Mouse (Mus musculus): ENCODE measurements around the gene Tmco4. TPM values are rescaled to one million over a fixed set of nuclear protein-coding genes. Genes with fewer than 3 reads are reported as not detected.
A peak's percentile ranks its signal among the peaks of the same experiment; 100 is the strongest.

Tmco4 gene
- total RNA-seq (2015; ENCODE audit: low replicate concordance) (0.19 and 0.42 TPM in 2 replicates), total RNA-seq (2017; ENCODE audit: low replicate concordance) (1.4 and 2.5 TPM in 2 replicates)

GRCm38 (mm10) chr4:138972827-138973718, at the start of gene Tmco4:
Gene Tmco4, plus strand, starts transcription at chr4:138972888.
- peak; percentile 73 for ATAC-seq (replicated peaks; ENCODE audit: low FRiP score, poor library complexity, severe bottlenecking)

- ATAC-seq (replicated peaks; ENCODE audit: low FRiP score, poor library complexity, severe bottlenecking): no peak
Measured at GRCm38 (mm10) chr4:138925561-138925960, 47.1 kb upstream of the Tmco4 start.

- ATAC-seq (replicated peaks; ENCODE audit: low FRiP score, poor library complexity, severe bottlenecking): no peak
Measured at GRCm38 (mm10) chr4:138933862-138934261, 38.8 kb upstream of the Tmco4 start.

GRCm38 (mm10) chr4:138934456-138935145, 38.1 kb upstream of the Tmco4 start:
- ATAC-seq (replicated peaks; ENCODE audit: low FRiP score, poor library complexity, severe bottlenecking): no peak

GRCm38 (mm10) chr4:138938495-138939269, 34.0 kb upstream of the Tmco4 start:
- no peak for ATAC-seq (replicated peaks; ENCODE audit: low FRiP score, poor library complexity, severe bottlenecking)

- ATAC-seq (replicated peaks; ENCODE audit: low FRiP score, poor library complexity, severe bottlenecking): no peak
Measured at GRCm38 (mm10) chr4:138939481-138939880, 33.2 kb upstream of the Tmco4 start.

- no peak for ATAC-seq (replicated peaks; ENCODE audit: low FRiP score, poor library complexity, severe bottlenecking)
Measured at GRCm38 (mm10) chr4:138941401-138941800, 31.3 kb upstream of the Tmco4 start.

- no peak for ATAC-seq (replicated peaks; ENCODE audit: low FRiP score, poor library complexity, severe bottlenecking)
Measured at GRCm38 (mm10) chr4:138941966-138942365, 30.7 kb upstream of the Tmco4 start.

GRCm38 (mm10) chr4:138943730-138944129, 29.0 kb upstream of the Tmco4 start:
- peak; percentile 69 for ATAC-seq (replicated peaks; ENCODE audit: low FRiP score, poor library complexity, severe bottlenecking)

- ATAC-seq (replicated peaks; ENCODE audit: low FRiP score, poor library complexity, severe bottlenecking): no peak
Measured at GRCm38 (mm10) chr4:138948257-138948656, 24.4 kb upstream of the Tmco4 start.

GRCm38 (mm10) chr4:138958612-138959011, 14.1 kb upstream of the Tmco4 start:
- no peak for ATAC-seq (replicated peaks; ENCODE audit: low FRiP score, poor library complexity, severe bottlenecking)

GRCm38 (mm10) chr4:138959120-138959519, 13.6 kb upstream of the Tmco4 start:
- no peak for ATAC-seq (replicated peaks; ENCODE audit: low FRiP score, poor library complexity, severe bottlenecking)

GRCm38 (mm10) chr4:138959926-138960325, 12.8 kb upstream of the Tmco4 start:
- ATAC-seq (replicated peaks; ENCODE audit: low FRiP score, poor library complexity, severe bottlenecking): no peak

- no peak for ATAC-seq (replicated peaks; ENCODE audit: low FRiP score, poor library complexity, severe bottlenecking)
Measured at GRCm38 (mm10) chr4:138962719-138963118, 10.0 kb upstream of the Tmco4 start.

GRCm38 (mm10) chr4:138965871-138966270, 6.8 kb upstream of the Tmco4 start:
- no peak for ATAC-seq (replicated peaks; ENCODE audit: low FRiP score, poor library complexity, severe bottlenecking)

GRCm38 (mm10) chr4:138966866-138967265, 5.8 kb upstream of the Tmco4 start, which contains the start of gene Rnf186:
Gene Rnf186, plus strand, starts transcription at chr4:138967112.
- no peak for ATAC-seq (replicated peaks; ENCODE audit: low FRiP score, poor library complexity, severe bottlenecking)

- ATAC-seq (replicated peaks; ENCODE audit: low FRiP score, poor library complexity, severe bottlenecking): no peak
Measured at GRCm38 (mm10) chr4:138967485-138967884, 5.2 kb upstream of the Tmco4 start.

GRCm38 (mm10) chr4:138968772-138969556, 3.7 kb upstream of the Tmco4 start:
- no peak for ATAC-seq (replicated peaks; ENCODE audit: low FRiP score, poor library complexity, severe bottlenecking)

GRCm38 (mm10) chr4:138969736-138970135, 3.0 kb upstream of the Tmco4 start:
- no peak for ATAC-seq (replicated peaks; ENCODE audit: low FRiP score, poor library complexity, severe bottlenecking)
